Mouse (Mus musculus) forebrain, postnatal 0 days (tissue): ENCODE measurements at regions not wholly inside any gene's neighbourhood (a gene's known extent, or its start where the extent isn't known, plus 50 kb on each side); places are given as distances from the start of the nearest gene placed in this dataset.

Source experiments
- ATAC-seq: fragments of 200-750 bp; cut with Nextera tagmentation; 2 replicates; pipeline ENCODE4 v1.8.0; 2017; ENCODE audit warnings: mild to moderate bottlenecking, moderate library complexity
- DNase-seq: peaks from one replicate; pipeline ENCODE4 v3.0.0-alpha.2; 2015
- H3K27ac ChIP-seq: fragments of 300-500 bp; sonication (generic); 2 replicates; pipeline ENCODE4 v1.5.1; 2014; ENCODE audit warnings: low read depth, mild to moderate bottlenecking, antibody characterized with exemption, low read length, moderate library complexity, mixed read lengths
- H3K27me3 ChIP-seq: fragments of 300-500 bp; sonication (generic); 2 replicates; pipeline ENCODE4 v1.6.1; 2014; ENCODE audit warnings: mild to moderate bottlenecking, low read length, mixed read lengths; ENCODE audit not compliant: insufficient read depth
- H3K36me3 ChIP-seq: fragments of 300-500 bp; sonication (generic); 2 replicates; pipeline ENCODE4 v1.6.1; 2014; ENCODE audit warnings: mild to moderate bottlenecking, moderate library complexity; ENCODE audit not compliant: insufficient read depth
- H3K4me1 ChIP-seq: fragments of 300-500 bp; sonication (generic); 2 replicates; pipeline ENCODE4 v1.6.1; 2014; ENCODE audit warnings: antibody characterized with exemption; ENCODE audit not compliant: insufficient read depth
- H3K4me2 ChIP-seq: fragments of 300-500 bp; sonication (generic); 2 replicates; pipeline ENCODE4 v1.6.1; 2014; ENCODE audit warnings: low read depth, mild to moderate bottlenecking, moderate library complexity
- H3K4me3 ChIP-seq: fragments of 300-500 bp; sonication (generic); 2 replicates; pipeline ENCODE4 v1.5.1; 2014; ENCODE audit warnings: low read depth, low read length, mixed read lengths
- H3K9ac ChIP-seq: fragments of 300-500 bp; sonication (generic); 2 replicates; pipeline ENCODE4 v1.6.1; 2014; ENCODE audit warnings: mild to moderate bottlenecking
- H3K9me3 ChIP-seq: fragments of 300-500 bp; sonication (generic); 2 replicates; pipeline ENCODE4 v1.6.1; 2016; ENCODE audit warnings: low read length
- CTCF ChIP-seq: sonication (generic); IDR thresholded peaks from 2 replicates; pipeline ENCODE4 v1.5.1; 2016; ENCODE audit warnings: antibody characterized with exemption, control low read depth, low read depth
- WGBS: fragments of 180-500 bp; shearing (Covaris S2); extraction: QIAGEN DNeasy Blood & Tissue Kit; methylation state at CpG from one replicate; pipeline ENCODE4 v1.1.7; 2014; 5-methylcytosine and 5-hydroxymethylcytosine counted together
- microRNA-seq, 2 experiments: library from miRNA; unstranded; fragments of <30 nt; microRNA quantifications; one replicate each; pipeline ENCODE4; 2016

- Histone ChIP-seq H3K4me2 (no peak overlapping the region), H3K36me3 (no peaks in the 10 kb centered on the region), H3K27me3 (no peaks in the 10 kb centered on the region), H3K9ac (no peak overlapping the region), H3K9me3 (no peaks in the 10 kb centered on the region), H3K4me1 (no peaks in the 10 kb centered on the region), H3K4me3 (no peak overlapping the region), H3K27ac (no peak overlapping the region)
- ATAC-seq (no peak), DNase-seq (no peak)
- no peak for TF ChIP-seq CTCF
- WGBS = 86% methylated on average over 5 of the region's 5 CpGs
Measured at GRCm38 (mm10) chr1:73072237-73072904, 56.7 kb upstream of the Tnp1 start.

GRCm38 (mm10) chr1:73070126-73070525 lies 54.4 kb upstream of the Tnp1 start:
- Histone ChIP-seq H3K4me3 (no peak overlapping the region), H3K36me3 (no peaks in the 10 kb centered on the region), H3K27me3 (no peaks in the 10 kb centered on the region), H3K27ac (no peak overlapping the region), H3K9me3 (no peaks in the 10 kb centered on the region), H3K4me2 (no peak overlapping the region), H3K9ac (no peak overlapping the region), H3K4me1 (no peaks in the 10 kb centered on the region)
- ATAC-seq (no peak), DNase-seq (no peak)
- WGBS = 53% methylated on average over 2 of the region's 2 CpGs
- TF ChIP-seq CTCF = no peak

Small RNAs in the stretch of these regions (microRNA-seq; reads per million reads assigned to microRNA genes)
- gene Mir6351 = 0 reads per million in 2 experiments
